Mouse (Mus musculus) testis, adult 2 months (tissue): Measurements from ENCODE around the gene Hmg20b.

Source experiments
- CTCF ChIP-seq: fragments of 200-500 bp; IDR thresholded peaks from 2 replicates; pipeline ENCODE4 v1.5.1; 2012; ENCODE audit warnings: low read depth, mild to moderate bottlenecking, inconsistent platforms, low read length, moderate library complexity; ENCODE audit not compliant: control insufficient read depth, insufficient read depth, insufficient replicate concordance
- POLR2A ChIP-seq: fragments of 200-500 bp; IDR thresholded peaks from 2 replicates; pipeline ENCODE4 v1.6.1; 2012; ENCODE audit warnings: low read depth, mild to moderate bottlenecking, inconsistent platforms, low read length, moderate library complexity; ENCODE audit not compliant: control insufficient read depth

DNA sequence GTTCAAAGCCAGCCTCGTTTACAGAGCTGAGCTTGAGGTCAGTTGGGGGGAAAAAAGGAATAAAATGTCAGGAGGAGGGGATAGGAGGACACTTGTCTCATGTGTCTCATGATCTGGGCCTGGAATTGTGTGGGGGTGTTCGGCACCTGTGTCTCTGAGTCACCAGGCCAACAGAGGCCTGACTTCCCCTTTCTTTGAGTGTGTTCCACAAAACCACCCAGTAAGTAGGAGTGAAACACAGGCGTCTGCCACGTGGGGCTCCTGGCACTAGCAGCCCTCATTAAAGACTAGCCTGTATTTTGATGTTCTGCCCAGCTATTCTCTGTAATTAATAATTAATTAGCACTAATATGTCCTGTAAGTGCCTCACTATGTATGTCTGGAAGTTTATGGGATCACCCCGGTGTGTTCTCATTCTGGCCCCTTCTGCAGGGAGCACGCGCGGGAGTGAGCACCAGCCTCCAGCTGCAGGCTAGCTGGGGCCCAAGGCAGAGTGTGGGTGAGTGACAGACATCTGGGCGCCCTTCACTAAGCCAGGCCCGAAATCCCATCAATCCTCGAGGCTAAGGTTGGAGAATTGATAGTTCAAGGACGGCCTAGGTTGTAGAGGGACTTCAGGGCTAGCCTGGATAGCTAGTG, 6.2 kb upstream of the Hmg20b start:
- no peak for TF ChIP-seq CTCF
- TF ChIP-seq POLR2A, result no peak
